8 mouse cellular contexts compared by ENCODE assay signal in the genomic region with DNA sequence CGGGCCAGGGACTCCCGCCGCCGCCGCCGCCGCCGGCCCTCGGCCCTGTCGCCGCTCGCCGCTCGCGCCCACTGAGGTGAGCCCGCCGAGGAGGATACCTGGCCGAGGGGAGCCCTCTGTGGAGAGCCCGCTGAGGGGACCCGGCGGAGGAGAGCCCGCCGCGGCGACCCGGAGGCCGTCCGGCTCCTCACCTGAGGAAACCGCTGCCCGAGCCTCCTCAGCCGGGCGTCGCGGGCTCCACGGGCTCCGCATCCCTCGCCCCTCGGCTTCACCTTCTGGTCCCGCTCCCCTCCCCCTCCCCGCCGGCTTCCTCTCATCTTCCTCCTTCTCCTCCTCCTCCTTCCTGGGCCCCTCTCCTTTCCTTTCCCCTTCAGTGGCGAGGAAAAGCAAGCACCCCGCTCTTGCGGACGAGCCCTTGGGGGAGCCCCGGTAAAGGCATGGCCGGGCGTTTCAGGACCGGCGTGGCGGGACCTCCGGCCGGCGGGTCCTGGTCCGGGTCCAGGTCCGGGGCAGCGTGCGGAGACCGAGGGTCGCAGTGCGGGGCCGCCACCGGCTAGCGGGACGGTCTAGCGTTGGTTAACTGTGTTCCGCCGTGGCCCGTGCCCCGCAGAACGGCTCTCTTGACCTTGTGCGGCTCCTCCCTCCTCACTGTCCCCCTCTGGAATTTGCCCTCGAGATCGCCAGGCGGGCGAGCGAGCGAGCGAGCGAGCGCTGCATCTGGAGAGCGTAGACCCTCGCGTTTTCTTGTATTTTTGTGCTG. TPM values are rescaled to one million over a fixed set of nuclear protein-coding genes. Genes with fewer than 3 reads are reported as not detected.
DNase-seq lines count a peak whose midpoint lies in the region; ATAC-seq and TF ChIP-seq lines count a peak whose summit lies in the region.

No protein-coding gene starts in this region.

- H3K27me3 ChIP-seq in E14TG2a.4 (ENCODE audit: insufficient read depth, low read length): peaks cover 51% of the 10 kb centered on the region
- H3K27me3 ChIP-seq in embryonic facial prominence, embryonic 14.5 days (replicated peaks; ENCODE audit: control insufficient read depth, insufficient read depth, low read length): no peaks in the 10 kb centered on the region
- no peaks in the 10 kb centered on the region for H3K27me3 ChIP-seq in lung, postnatal 0 days (replicated peaks; ENCODE audit: insufficient read depth, low read length)

- intact Hi-C loops in heart, postnatal 10 days (cut with DNase I): loop anchor here (5.0 to 10.0 kb wide), 4 partner anchors 91 to 394 kb away; partner anchors contain the start of gene Tmem206

- TF ChIP-seq EP300 in lung, postnatal 0 days (IDR thresholded peaks at IDR 0.05): no peak

- peak; percentile 77 for DNase-seq in adrenal gland, postnatal 14 days
- DNase-seq in embryonic facial prominence, embryonic 14.5 days (ENCODE audit: low spot score): peak; percentile 40
- peak; percentile 65 to 69 for DNase-seq in heart, postnatal 10 days
- DNase-seq in kidney, postnatal 4 days: peak; percentile 66 to 77
- DNase-seq in lung, postnatal 0 days (ENCODE audit: low spot score): peak; percentile 65
- DNase-seq in ovary, postnatal 14 days (ENCODE audit: low spot score): peak; percentile 30
- peak; percentile 26 to 31 for DNase-seq in urinary bladder, postnatal 36 days (ENCODE audit: low spot score in 2 of 2)

- 1% methylated on average over 34 of the region's 84 CpGs for WGBS in embryonic facial prominence, embryonic 14.5 days
- under 1% methylated on average over 64 of the region's 84 CpGs for WGBS in lung, postnatal 0 days

- peak; percentile 32 for ATAC-seq in embryonic facial prominence, embryonic 14.5 days (ENCODE audit: low read depth)
- ATAC-seq in lung, postnatal 0 days: peak; percentile 33

- H3K27ac ChIP-seq in embryonic facial prominence, embryonic 14.5 days (replicated peaks; ENCODE audit: low read depth, low read length): peak overlapping the region; percentile 92
- H3K27ac ChIP-seq in lung, postnatal 0 days (ENCODE audit: low read length): peak overlapping the region; percentile 95

- no peaks in the 10 kb centered on the region for H3K9me3 ChIP-seq in E14TG2a.4 (ENCODE audit: low read length)
- H3K9me3 ChIP-seq in embryonic facial prominence, embryonic 14.5 days (ENCODE audit: control insufficient read depth, low read length): no peaks in the 10 kb centered on the region
- H3K9me3 ChIP-seq in lung, postnatal 0 days (ENCODE audit: low read length): no peaks in the 10 kb centered on the region

- H3K36me3 ChIP-seq in E14TG2a.4 (ENCODE audit: insufficient read depth, low read length): peaks cover 11% of the 10 kb centered on the region
- H3K36me3 ChIP-seq in embryonic facial prominence, embryonic 14.5 days (ENCODE audit: control insufficient read depth, insufficient read depth, low read length): peaks cover 21% of the 10 kb centered on the region
- H3K36me3 ChIP-seq in lung, postnatal 0 days (ENCODE audit: insufficient read depth, low read length): no peaks in the 10 kb centered on the region; the same call in 1 of the 2 replicates

- peak overlapping the region; percentile 96 for H3K9ac ChIP-seq in embryonic facial prominence, embryonic 14.5 days (ENCODE audit: low read depth, low read length)
- peak overlapping the region; percentile 93 for H3K9ac ChIP-seq in lung, postnatal 0 days (replicated peaks; ENCODE audit: low read depth)

- TF ChIP-seq CTCF in E14TG2a.4 (conservative IDR thresholded peaks at IDR 0.05; ENCODE audit: low read length): no peak
- TF ChIP-seq CTCF in lung, postnatal 0 days (IDR thresholded peaks at IDR 0.05): no peak

- peaks cover 8% of the 10 kb centered on the region for H3K4me1 ChIP-seq in E14TG2a.4 (replicated peaks; ENCODE audit: low read depth, low read length)
- H3K4me1 ChIP-seq in embryonic facial prominence, embryonic 14.5 days (ENCODE audit: control insufficient read depth, insufficient read depth, low read length): peaks cover 3% of the 10 kb centered on the region; the same call in 1 of the 2 replicates
- H3K4me1 ChIP-seq in lung, postnatal 0 days (ENCODE audit: insufficient read depth, low read depth, low read length): 0 out of 2 replicates have a peak, but pooled peaks cover 3% of the 10 kb centered on the region

- peak overlapping the region; percentile 81 for H3K4me2 ChIP-seq in embryonic facial prominence, embryonic 14.5 days (ENCODE audit: low read depth, low read length)
- H3K4me2 ChIP-seq in lung, postnatal 0 days (replicated peaks; ENCODE audit: low read depth, low read length): peak overlapping the region; percentile 97

- H3K4me3 ChIP-seq in E14TG2a.4 (replicated peaks; ENCODE audit: low read length): peak overlapping the region; percentile 85
- peak overlapping the region; percentile 81 for H3K4me3 ChIP-seq in embryonic facial prominence, embryonic 14.5 days (ENCODE audit: low read depth, low read length)
- peak overlapping the region; percentile 88 for H3K4me3 ChIP-seq in lung, postnatal 0 days (ENCODE audit: low read depth, low read length)

RNA-seq across cellular contexts. Expression of gene Lpgat1, which starts 1.1 kb away (rescaled TPM):
- total RNA-seq in adrenal gland, postnatal 14 days (2021): 59.3 and 59.7 TPM in 2 replicates
- 33.3 and 35.8 TPM in 2 replicates for polyA plus RNA-seq in embryonic facial prominence, embryonic 14.5 days (2014; fragmentation: Nextera tagmentation; extraction: Ambion mirVana)
- total RNA-seq in heart, postnatal 10 days (2021): 10 to 100 TPM; 93.1 to 93.3 TPM
- polyA plus RNA-seq in lung, postnatal 0 days (2015; fragmentation: Nextera tagmentation; extraction: Ambion mirVana): 28.7 and 30.1 TPM in 2 replicates

Comparison
In these comparisons a context has a peak if more than half of its experiments do, and no peak if none do; other contexts are left out.
1. Peak in every context shown above with its lines: DNase-seq, ATAC-seq, H3K4me3 ChIP-seq and H3K27ac ChIP-seq.